Mouse (Mus musculus): ENCODE data around the gene Selenow. TPM values are rescaled to one million over a fixed set of nuclear protein-coding genes. Genes with fewer than 3 reads are reported as not detected.

Selenow gene
- 368 and 374 TPM in 2 replicates for polyA plus RNA-seq (2015; fragmentation: Nextera tagmentation; extraction: Ambion mirVana)

DNA sequence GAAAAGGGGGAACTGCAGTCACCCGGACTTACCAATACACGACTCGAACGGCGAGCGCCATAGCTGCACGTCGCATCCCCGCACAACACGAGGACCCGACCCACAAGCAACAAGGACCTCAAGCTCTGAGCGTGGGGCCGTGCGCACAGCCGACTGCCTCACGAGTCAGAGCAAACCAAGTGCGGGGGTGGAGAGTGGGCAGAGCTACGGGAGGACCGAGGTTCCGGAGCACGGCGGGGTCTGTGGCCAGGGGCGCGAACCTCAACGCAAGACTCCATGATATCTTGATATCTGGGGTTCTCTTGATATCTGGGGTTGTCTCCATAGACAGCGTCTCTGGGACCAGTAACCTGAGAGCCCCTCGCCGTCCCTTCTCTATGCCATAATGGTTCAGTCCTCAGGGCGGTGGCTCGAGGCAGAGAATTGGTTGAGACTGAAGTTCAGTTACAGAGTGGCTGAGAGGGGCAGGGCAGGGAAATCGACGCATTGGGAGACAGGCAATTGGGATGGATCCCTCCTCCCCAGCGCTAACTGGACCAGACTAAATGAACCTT, at the start of gene Selenow:
TSS of gene Selenow (minus strand) at position 183 of the 554 bp plus-strand sequence.
- peak within 1 kb of the TSS; percentile 80 for H3K27ac ChIP-seq
- H3K4me3 ChIP-seq (replicated peaks) = peak within 1 kb of the TSS; percentile 74
- H3K9me3 ChIP-seq (replicated peaks) = no peaks in the 10 kb centered on the region
- H3K4me1 ChIP-seq (replicated peaks) = peaks cover 43% of the 10 kb centered on the region
- H3K9ac ChIP-seq = peak within 1 kb of the TSS; percentile 82
- WGBS (ENCODE audit: insufficient replicate concordance) = under 1% methylated on average over 33 of the region's 33 CpGs
- peaks cover 17% of the 10 kb centered on the region for H3K27me3 ChIP-seq
- DNase-seq = peak; percentile 89
- H3K36me3 ChIP-seq = peaks cover 25% of the 10 kb centered on the region
- peak; percentile 95 for ATAC-seq (ENCODE audit: low read depth)
- peak within 1 kb of the TSS; percentile 82 for H3K4me2 ChIP-seq

- no peaks in the 10 kb centered on the region for H3K27me3 ChIP-seq
- H3K36me3 ChIP-seq = peaks cover 33% of the 10 kb centered on the region
- DNase-seq (no peak), ATAC-seq (ENCODE audit: low read depth) (no peak)
- no peak overlapping the region for H3K4me3 ChIP-seq (replicated peaks)
- H3K9ac ChIP-seq = no peak overlapping the region
- H3K9me3 ChIP-seq (replicated peaks) = no peaks in the 10 kb centered on the region
- no peak overlapping the region for H3K27ac ChIP-seq
- WGBS (ENCODE audit: insufficient replicate concordance) = 69% methylated on average over 3 of the region's 3 CpGs
- H3K4me2 ChIP-seq = no peak overlapping the region
- H3K4me1 ChIP-seq (replicated peaks) = peaks cover 19% of the 10 kb centered on the region
Observed at GRCm38 (mm10) chr7:15969674-15970073, 47.5 kb upstream of the Selenow start.

- Histone ChIP-seq H3K27me3 (no peaks in the 10 kb centered on the region), H3K4me2 (no peak overlapping the region), H3K4me3 (replicated peaks) (no peak overlapping the region), H3K27ac (no peak overlapping the region), H3K9ac (no peak overlapping the region), H3K36me3 (peaks cover 22% of the 10 kb centered on the region), H3K9me3 (replicated peaks) (no peaks in the 10 kb centered on the region), H3K4me1 (replicated peaks) (peaks cover 32% of the 10 kb centered on the region)
- no peak for DNase-seq
- ATAC-seq (ENCODE audit: low read depth) = no peak
- 82% methylated on average over 8 of the region's 8 CpGs for WGBS (ENCODE audit: insufficient replicate concordance)
Observed at GRCm38 (mm10) chr7:15968322-15968721, 46.1 kb upstream of the Selenow start.

GRCm38 (mm10) chr7:15967312-15967711, 45.1 kb upstream of the Selenow start, which contains the start of gene Ehd2:
Gene Ehd2 (minus strand): TSS chr7:15967567.
- Histone ChIP-seq H3K4me2 (peak within 1 kb of the TSS; percentile 67), H3K36me3 (peaks cover 11% of the 10 kb centered on the region), H3K27ac (no peak within 1 kb of the TSS), H3K9ac (peak within 1 kb of the TSS; percentile 66), H3K9me3 (replicated peaks) (no peaks in the 10 kb centered on the region), H3K27me3 (no peaks in the 10 kb centered on the region), H3K4me3 (replicated peaks) (peak within 1 kb of the TSS; percentile 51), H3K4me1 (replicated peaks) (peaks cover 34% of the 10 kb centered on the region)
- peak; percentile 86 for ATAC-seq (ENCODE audit: low read depth)
- peak; percentile 54 for DNase-seq
- WGBS (ENCODE audit: insufficient replicate concordance) = 3% methylated on average over 22 of the region's 22 CpGs

GRCm38 (mm10) chr7:15966489-15966888, 44.3 kb upstream of the Selenow start:
- no peak for DNase-seq
- H3K9ac ChIP-seq = no peak overlapping the region
- H3K9me3 ChIP-seq (replicated peaks) = no peaks in the 10 kb centered on the region
- 32% methylated on average over 3 of the region's 3 CpGs for WGBS (ENCODE audit: insufficient replicate concordance)
- ATAC-seq (ENCODE audit: low read depth) = no peak
- H3K27me3 ChIP-seq = peaks cover 7% of the 10 kb centered on the region; the same call in 1 of the 2 replicates
- peaks cover 32% of the 10 kb centered on the region for H3K4me1 ChIP-seq (replicated peaks)
- no peak overlapping the region for H3K27ac ChIP-seq
- peak overlapping the region; percentile 51; the same call in 1 of the 2 replicates for H3K4me3 ChIP-seq (replicated peaks)
- peak overlapping the region; percentile 67 for H3K4me2 ChIP-seq
- peaks cover 3% of the 10 kb centered on the region for H3K36me3 ChIP-seq

DNA sequence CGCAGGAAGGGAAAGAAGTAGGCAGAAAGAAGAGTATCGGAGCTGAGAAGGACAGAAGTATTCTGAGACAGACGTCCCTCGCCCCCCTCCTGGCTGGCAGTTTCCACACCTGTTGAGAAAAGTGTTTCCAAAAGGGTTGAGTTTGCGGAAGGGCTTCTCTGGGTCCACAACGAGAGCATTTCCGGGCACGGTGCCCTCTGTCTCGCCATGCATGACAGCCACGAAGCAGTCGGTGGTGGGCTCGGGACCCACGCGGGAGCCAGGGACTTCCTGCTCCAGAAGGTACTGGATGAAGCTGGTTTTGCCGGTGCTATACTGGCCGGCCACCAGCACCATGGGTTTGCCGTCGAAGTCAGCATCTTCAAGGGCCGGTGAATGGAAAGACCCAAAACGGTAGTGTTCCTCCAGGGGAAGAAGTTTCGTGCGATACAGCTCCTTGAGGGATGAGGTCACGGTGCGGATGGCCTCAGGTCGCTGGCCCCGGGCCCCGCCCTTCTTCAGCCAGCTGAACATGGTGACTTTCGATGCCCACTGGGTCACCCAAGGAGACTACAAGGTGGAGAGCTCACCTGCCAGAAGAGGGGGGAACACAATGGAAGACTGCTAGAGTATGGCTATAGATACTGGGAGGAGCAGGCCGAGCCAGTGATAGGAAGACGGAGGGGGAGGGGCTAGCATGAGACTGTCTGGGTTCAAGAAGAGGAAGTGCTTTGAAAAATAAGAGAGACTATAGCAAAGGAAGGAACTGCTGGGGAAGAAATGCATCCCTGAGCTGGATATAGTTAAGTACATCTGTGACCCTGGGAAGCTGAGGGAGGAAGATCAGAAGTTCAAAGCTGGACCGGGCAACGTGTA, 41.8 kb upstream of the Selenow start:
- peaks cover 32% of the 10 kb centered on the region for H3K4me1 ChIP-seq (replicated peaks)
- ATAC-seq (ENCODE audit: low read depth) (no peak), DNase-seq (no peak)
- WGBS (ENCODE audit: insufficient replicate concordance) = 61% methylated on average over 32 of the region's 32 CpGs
- no peak overlapping the region for H3K9ac ChIP-seq
- H3K36me3 ChIP-seq = no peaks in the 10 kb centered on the region
- H3K9me3 ChIP-seq (replicated peaks) = no peaks in the 10 kb centered on the region
- H3K4me3 ChIP-seq (replicated peaks) = no peak overlapping the region
- H3K4me2 ChIP-seq = no peak overlapping the region
- no peak overlapping the region for H3K27ac ChIP-seq
- H3K27me3 ChIP-seq = peaks cover 9% of the 10 kb centered on the region; the same call in 1 of the 2 replicates

GRCm38 (mm10) chr7:15962311-15963288, 40.4 kb upstream of the Selenow start:
- H3K9me3 ChIP-seq (replicated peaks) = no peaks in the 10 kb centered on the region
- H3K36me3 ChIP-seq = no peaks in the 10 kb centered on the region
- H3K4me1 ChIP-seq (replicated peaks) = peaks cover 30% of the 10 kb centered on the region
- WGBS (ENCODE audit: insufficient replicate concordance) = 59% methylated on average over 10 of the region's 12 CpGs
- H3K27ac ChIP-seq = peak overlapping the region; percentile 2
- DNase-seq (no peak), ATAC-seq (ENCODE audit: low read depth) (no peak)
- no peak overlapping the region for H3K4me2 ChIP-seq
- peaks cover 10% of the 10 kb centered on the region for H3K27me3 ChIP-seq
- no peak overlapping the region for H3K9ac ChIP-seq
- no peak overlapping the region for H3K4me3 ChIP-seq (replicated peaks)

DNA sequence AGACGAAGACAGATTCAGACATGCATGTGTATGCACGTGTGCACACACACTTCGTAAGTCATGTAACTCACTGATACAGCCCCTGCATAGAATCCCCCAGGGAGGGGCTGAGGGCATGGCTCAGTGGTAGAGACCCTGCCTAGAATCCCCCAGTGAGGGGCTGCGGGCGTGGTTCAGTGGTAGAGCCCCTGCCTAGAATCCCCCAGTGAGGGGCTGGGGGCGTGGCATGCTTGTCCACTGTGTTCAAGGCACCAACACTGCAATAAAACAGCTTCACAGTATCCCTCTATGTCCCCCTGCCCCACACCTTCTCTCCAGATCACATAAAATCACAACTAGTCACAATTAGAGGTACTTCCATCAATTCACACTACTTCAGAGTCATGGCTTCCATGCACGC, 39.6 kb upstream of the Selenow start:
- Histone ChIP-seq H3K4me2 (no peak overlapping the region), H3K36me3 (0 out of 2 replicates have a peak, but pooled peaks cover 3% of the 10 kb centered on the region), H3K27me3 (peaks cover 18% of the 10 kb centered on the region), H3K4me1 (replicated peaks) (peaks cover 25% of the 10 kb centered on the region), H3K27ac (no peak overlapping the region; the same call in 1 of the 2 replicates), H3K9me3 (replicated peaks) (no peaks in the 10 kb centered on the region), H3K9ac (no peak overlapping the region), H3K4me3 (replicated peaks) (no peak overlapping the region)
- 66% methylated on average over 7 of the region's 7 CpGs for WGBS (ENCODE audit: insufficient replicate concordance)
- DNase-seq = no peak
- ATAC-seq (ENCODE audit: low read depth) = no peak

GRCm38 (mm10) chr7:15961239-15961638, 39.0 kb upstream of the Selenow start:
- Histone ChIP-seq H3K4me3 (replicated peaks) (no peak overlapping the region), H3K36me3 (0 out of 2 replicates have a peak, but pooled peaks cover 3% of the 10 kb centered on the region), H3K4me2 (no peak overlapping the region), H3K9ac (no peak overlapping the region), H3K4me1 (replicated peaks) (peaks cover 22% of the 10 kb centered on the region), H3K27me3 (peaks cover 24% of the 10 kb centered on the region), H3K9me3 (replicated peaks) (no peaks in the 10 kb centered on the region), H3K27ac (no peak overlapping the region)
- 48% methylated on average over 4 of the region's 4 CpGs for WGBS (ENCODE audit: insufficient replicate concordance)
- no peak for DNase-seq
- no peak for ATAC-seq (ENCODE audit: low read depth)

DNA sequence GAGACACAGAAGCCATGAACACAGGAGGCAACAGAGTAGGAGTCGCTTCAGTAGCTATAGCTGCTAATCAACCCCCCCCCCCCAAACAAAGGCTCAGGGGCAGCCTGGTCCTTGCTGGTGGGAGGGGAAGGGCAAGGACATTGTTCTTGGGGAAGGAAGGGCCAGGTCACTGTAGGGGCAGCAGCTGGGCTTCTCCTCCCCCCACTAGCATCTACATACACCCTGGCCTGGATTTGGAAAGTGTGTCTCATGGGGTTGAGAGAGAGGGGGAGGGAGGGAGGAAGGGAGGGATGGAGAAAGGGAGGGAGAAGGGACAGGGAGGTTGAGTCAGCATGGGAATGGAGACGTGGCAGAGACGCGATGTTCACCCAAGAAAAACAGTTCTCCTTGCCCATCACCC, 38.5 kb upstream of the Selenow start:
- Histone ChIP-seq H3K4me3 (replicated peaks) (no peak overlapping the region), H3K9ac (no peak overlapping the region), H3K27ac (no peak overlapping the region), H3K9me3 (replicated peaks) (no peaks in the 10 kb centered on the region), H3K27me3 (peaks cover 25% of the 10 kb centered on the region), H3K4me1 (replicated peaks) (peaks cover 27% of the 10 kb centered on the region), H3K36me3 (0 out of 2 replicates have a peak, but pooled peaks cover 3% of the 10 kb centered on the region), H3K4me2 (no peak overlapping the region)
- no peak for DNase-seq
- 62% methylated on average over 4 of the region's 4 CpGs for WGBS (ENCODE audit: insufficient replicate concordance)
- ATAC-seq (ENCODE audit: low read depth) = no peak

Data from liver, embryonic 13.5 days (tissue).